Mouse (Mus musculus) CH12.LX (cell line): ENCODE data around the gene Mmp14. TPM values are rescaled to one million over a fixed set of nuclear protein-coding genes. Genes with fewer than 3 reads are reported as not detected.

Source experiments
- DNase-seq: peaks from one replicate; pipeline ENCODE4 v3.0.0-alpha.2; 2013; ENCODE audit errors: extremely low read depth
- H3K27ac ChIP-seq: 2 replicates; pipeline ENCODE4 v1.5.1; 2012; ENCODE audit warnings: low read depth, mild to moderate bottlenecking, control low read depth, moderate library complexity; ENCODE audit not compliant: insufficient read depth
- H3K27me3 ChIP-seq: replicated peaks from 2 replicates; pipeline ENCODE3; 2012; ENCODE audit warnings: inconsistent platforms
- H3K36me3 ChIP-seq, 2 experiments: replicated peaks in 1 of 2; 2 replicates each; pipeline versions ENCODE3 to v1.6.1; 2012; ENCODE audit warnings: inconsistent platforms in 1 of 2, low read length in 1 of 2, mild to moderate bottlenecking in 1 of 2, mixed read lengths in 1 of 2, moderate library complexity in 1 of 2; ENCODE audit not compliant: control insufficient read depth in 1 of 2, insufficient read depth in 1 of 2
- H3K4me1 ChIP-seq, 2 experiments: 2 replicates each; pipeline ENCODE4 v1.6.1; 2012; ENCODE audit warnings: inconsistent platforms in 1 of 2, moderate library complexity in 1 of 2; ENCODE audit not compliant: insufficient read depth in 2 of 2, control insufficient read depth in 1 of 2
- H3K4me2 ChIP-seq: 2 replicates; pipeline ENCODE4 v1.6.1; 2012; ENCODE audit warnings: low read depth, mild to moderate bottlenecking, control low read depth; ENCODE audit not compliant: poor library complexity, insufficient read depth, severe bottlenecking
- H3K4me3 ChIP-seq, 3 experiments: fragments of 150-350 bp in 1 of 3; sonication (generic) in 1 of 3; replicated peaks in 1 of 3; 2 replicates each; pipeline versions ENCODE3 to v1.5.1; 2011 to 2012; ENCODE audit warnings: low read depth in 2 of 3, low read length in 2 of 3, mild to moderate bottlenecking in 2 of 3, moderate library complexity in 2 of 3, control low read depth in 1 of 3, improper control_type of control experiment in 1 of 3, inconsistent platforms in 1 of 3, mixed read lengths in 1 of 3; ENCODE audit not compliant: poor library complexity in 1 of 3
- H3K79me2 ChIP-seq: replicated peaks from 2 replicates; pipeline ENCODE4 v1.6.1; 2012; ENCODE audit warnings: mild to moderate bottlenecking, moderate library complexity; ENCODE audit not compliant: control insufficient read depth, poor library complexity, insufficient read depth, severe bottlenecking; ENCODE audit errors: extremely low read depth
- H3K9ac ChIP-seq: 2 replicates; pipeline ENCODE4 v1.6.1; 2012; ENCODE audit warnings: low read depth, mild to moderate bottlenecking, control low read depth, moderate library complexity; ENCODE audit not compliant: insufficient read depth
- H3K9me3 ChIP-seq: replicated peaks from 2 replicates; pipeline ENCODE3; 2012; ENCODE audit warnings: low read length, inconsistent platforms, mixed read lengths
- BHLHE40 ChIP-seq: IDR thresholded peaks from 2 replicates; pipeline ENCODE4 v1.6.1; 2011; ENCODE audit warnings: mild to moderate bottlenecking, low read depth, low read length, improper control_type of control experiment
- CHD1 ChIP-seq: IDR thresholded peaks from 2 replicates; pipeline ENCODE4 v1.6.1; 2012; ENCODE audit warnings: low read depth, low read length, improper control_type of control experiment, inconsistent platforms
- CHD2 ChIP-seq: IDR thresholded peaks from 2 replicates; pipeline ENCODE4 v1.6.1; 2011; ENCODE audit warnings: low read length, improper control_type of control experiment
- ELF1 ChIP-seq: IDR thresholded peaks from 2 replicates; pipeline ENCODE4 v1.6.1; 2014; ENCODE audit warnings: low read depth, mild to moderate bottlenecking, inconsistent platforms, low read length, improper control_type of control experiment
- EP300 ChIP-seq: IDR thresholded peaks from 2 replicates; pipeline ENCODE4 v1.6.1; 2011; ENCODE audit warnings: low read length, improper control_type of control experiment
- ETS1 ChIP-seq: conservative IDR thresholded peaks from 2 replicates; pipeline ENCODE4 v1.6.1; 2012; ENCODE audit warnings: low read depth, mild to moderate bottlenecking, inconsistent platforms, low read length, improper control_type of control experiment, moderate library complexity
- JUND ChIP-seq: conservative IDR thresholded peaks from 2 replicates; pipeline ENCODE4 v1.6.1; 2011; ENCODE audit warnings: low read depth, low read length, improper control_type of control experiment
- MAX ChIP-seq: IDR thresholded peaks from 2 replicates; pipeline ENCODE4 v1.6.1; 2011; ENCODE audit warnings: low read length, improper control_type of control experiment
- MAZ ChIP-seq: IDR thresholded peaks from 2 replicates; pipeline ENCODE4 v1.6.1; 2012; ENCODE audit warnings: low read depth, mild to moderate bottlenecking, inconsistent platforms, low read length, improper control_type of control experiment, moderate library complexity
- MXI1 ChIP-seq: IDR thresholded peaks from 2 replicates; pipeline ENCODE4 v1.6.1; 2011; ENCODE audit warnings: mild to moderate bottlenecking, low read depth, low read length, improper control_type of control experiment
- NRF1 ChIP-seq: IDR thresholded peaks from 2 replicates; pipeline ENCODE4 v1.6.1; 2014; ENCODE audit warnings: low read depth, mild to moderate bottlenecking, inconsistent platforms, low read length, improper control_type of control experiment, moderate library complexity
- PAX5 ChIP-seq: IDR thresholded peaks from 2 replicates; pipeline ENCODE4 v1.6.1; 2012; ENCODE audit warnings: low read length, inconsistent platforms, mixed read lengths
- POLR2A ChIP-seq: IDR thresholded peaks from 2 replicates; pipeline ENCODE4 v1.6.1; 2011; ENCODE audit warnings: low read depth, mild to moderate bottlenecking, improper control_type of control experiment, low read length
- POLR2AphosphoS2 ChIP-seq: IDR thresholded peaks from 2 replicates; pipeline ENCODE4 v1.6.1; 2011; ENCODE audit warnings: low read depth, low read length, improper control_type of control experiment
- USF2 ChIP-seq: conservative IDR thresholded peaks from 2 replicates; pipeline ENCODE4 v1.6.1; 2011; ENCODE audit warnings: low read depth, low read length, improper control_type of control experiment
- ZKSCAN1 ChIP-seq: IDR thresholded peaks from 2 replicates; pipeline ENCODE4 v1.6.1; 2012; ENCODE audit warnings: low read depth, inconsistent platforms, low read length, improper control_type of control experiment, borderline replicate concordance
- dilution Hi-C: fragments of 300-500 bp; cut with MboI; formaldehyde crosslinking; loops from 2 replicates; pipeline ENCODE4 v1.14.3; 2020; ENCODE audit warnings: low sequenced_read_pairs; ENCODE audit not compliant: extremely low pct_unique_long_range_greater_than_20kb, extremely low pct_ligation_motif_present
- in situ Hi-C: fragments of 300-500 bp; cut with MboI; formaldehyde crosslinking; loops from 3 replicates; pipeline ENCODE4 v1.14.3; 2019; ENCODE audit warnings: low sequenced_read_pairs, low pct_ligation_motif_present, low pct_unique_long_range_greater_than_20kb, mixed read lengths
- polyA plus RNA-seq: library from polyadenylated mRNA; unstranded; fragments of >175 nt; gene quantifications from 2 replicates; pipeline ENCODE4 v1.2.1, GENCODE M21; 2012; ENCODE audit warnings: low read depth; ENCODE audit not compliant: insufficient read length
- total RNA-seq, 2 experiments: library from RNA; depleted of rRNA; stranded (reverse); fragments of 300-350 nt in 1 of 2; fragments of >200 nt in 1 of 2; gene quantifications; 2 replicates each; pipeline ENCODE4 v1.2.3; 2012 to 2014

Gene Mmp14
- total and polyA plus RNA-seq, 3 experiments: 0.08 TPM; not detected in 1

- no peaks in the 10 kb centered on the region for H3K79me2 ChIP-seq
- TF ChIP-seq POLR2AphosphoS2 (no peak), ETS1 (no peak), JUND (no peak), MAZ (no peak), BHLHE40 (no peak), CHD1 (no peak), ZKSCAN1 (no peak), USF2 (no peak)
- no peak overlapping the region for H3K27ac ChIP-seq
- H3K36me3 ChIP-seq: no peaks in the 10 kb centered on the region
- no peaks in the 10 kb centered on the region for H3K9me3 ChIP-seq
- dilution Hi-C loops (no loop called here), in situ Hi-C loops (no loop called here)
- no peak overlapping the region for H3K9ac ChIP-seq
- H3K27me3 ChIP-seq: no peaks in the 10 kb centered on the region
- peaks cover 13 to 38% of the 10 kb centered on the region in 2 experiments for H3K4me1 ChIP-seq
- no peak overlapping the region for H3K4me2 ChIP-seq
- no peak overlapping the region for H3K4me3 ChIP-seq
- DNase-seq: no peak
Observed at GRCm38 (mm10) chr14:54443712-54444618, 12.6 kb downstream of the Mmp14 start.

- H3K4me3 ChIP-seq: no peak overlapping the region
- no peak overlapping the region for H3K9ac ChIP-seq
- dilution Hi-C loops (no loop called here), in situ Hi-C loops (no loop called here)
- H3K4me1 ChIP-seq: peaks cover 11 to 38% of the 10 kb centered on the region in 2 experiments
- no peaks in the 10 kb centered on the region for H3K27me3 ChIP-seq
- H3K79me2 ChIP-seq: no peaks in the 10 kb centered on the region
- no peak for DNase-seq
- no peak overlapping the region for H3K4me2 ChIP-seq
- H3K36me3 ChIP-seq: no peaks in the 10 kb centered on the region
- no peak for TF ChIP-seq EP300
- no peak for TF ChIP-seq NRF1
- TF ChIP-seq POLR2A: no peak
- TF ChIP-seq CHD2: no peak
- TF ChIP-seq ETS1: no peak
- no peak for TF ChIP-seq CHD1
- TF ChIP-seq ZKSCAN1: no peak
- no peak for TF ChIP-seq PAX5
- TF ChIP-seq MXI1: no peak
- TF ChIP-seq MAX: no peak
- no peak for TF ChIP-seq ELF1
- H3K27ac ChIP-seq: no peak overlapping the region
- H3K9me3 ChIP-seq: no peaks in the 10 kb centered on the region
Observed at GRCm38 (mm10) chr14:54445476-54445875, 14.1 kb downstream of the Mmp14 start.
